Mouse (Mus musculus) urinary bladder, postnatal 14 days (tissue): ENCODE results near the gene Olfr1380.
"Not testable (repeated sequence)": the region's sequence is repeated elsewhere in the genome, so short reads cannot be mapped to it uniquely, and the experiment has no call there.

Experiments
- DNase-seq: peaks from one replicate; pipeline ENCODE4 v3.0.0; 2021; ENCODE audit warnings: low spot score

The Olfr1380 gene

DNA sequence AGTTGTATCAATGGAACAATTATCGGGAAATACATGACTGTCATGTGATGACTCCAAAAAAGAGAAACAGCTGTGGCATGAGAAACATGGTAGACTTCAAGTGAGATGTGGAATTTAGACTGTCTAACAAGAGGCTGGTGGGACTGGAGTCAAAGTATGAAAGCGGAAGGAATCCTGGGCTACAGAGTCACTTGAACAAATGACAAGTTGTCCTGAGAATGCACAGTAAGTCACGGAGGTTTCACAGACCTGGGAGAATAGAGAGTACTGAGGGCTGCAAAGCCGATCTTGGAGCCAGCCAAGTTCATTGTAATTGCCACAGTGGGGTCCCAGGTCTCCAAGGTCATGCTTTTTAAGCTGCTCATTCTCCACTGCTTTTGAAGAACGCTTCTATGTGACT lies at the start of gene Olfr1380:
TSS of gene Olfr1380 (plus strand) at position 301 of the 400 bp plus-strand sequence.
- DNase-seq: not testable (repeated sequence)

DNA sequence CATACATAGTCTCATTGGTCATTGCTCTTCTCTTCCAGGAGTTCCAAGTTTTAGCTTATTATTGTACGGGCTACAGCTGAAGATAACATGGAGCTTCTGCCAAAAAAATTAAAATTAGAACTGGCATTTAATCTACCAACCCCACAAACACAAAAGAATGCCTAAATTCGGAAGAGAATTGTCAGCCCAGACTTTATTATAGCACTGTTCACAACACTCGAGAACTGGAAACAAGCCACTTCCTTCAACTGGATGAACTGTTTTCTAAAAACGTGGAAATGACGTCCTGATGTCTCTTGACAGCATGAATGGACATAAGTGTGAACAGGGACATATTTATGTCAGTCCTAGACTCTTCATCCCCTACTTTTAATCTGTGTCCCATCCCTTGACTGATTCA lies 38.6 kb upstream of the Olfr1380 start:
- no peak for DNase-seq

DNA sequence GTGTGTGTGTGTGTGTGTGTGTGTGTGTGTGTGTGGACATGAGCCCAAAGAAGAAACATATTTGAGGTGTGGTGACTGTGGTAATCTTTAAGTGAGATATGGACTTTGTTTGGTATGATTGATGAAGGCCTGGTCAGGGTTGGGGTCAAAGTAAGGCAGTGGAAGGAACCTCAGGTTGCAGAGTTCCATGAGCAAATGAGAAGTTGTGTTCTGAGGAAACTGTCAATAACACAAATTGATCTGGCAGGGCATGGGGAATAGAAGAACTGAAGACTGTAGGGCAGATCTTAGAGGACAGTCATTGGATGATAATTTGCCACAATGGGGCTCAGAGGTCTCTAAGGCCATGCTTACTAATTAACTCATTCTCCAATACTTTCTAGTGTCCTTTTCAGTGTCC lies 37.3 kb upstream of the Olfr1380 start, which contains the start of gene Olfr1383:
TSS of gene Olfr1383 (plus strand) at position 301 of the 400 bp plus-strand sequence.
- no peak for DNase-seq

DNA sequence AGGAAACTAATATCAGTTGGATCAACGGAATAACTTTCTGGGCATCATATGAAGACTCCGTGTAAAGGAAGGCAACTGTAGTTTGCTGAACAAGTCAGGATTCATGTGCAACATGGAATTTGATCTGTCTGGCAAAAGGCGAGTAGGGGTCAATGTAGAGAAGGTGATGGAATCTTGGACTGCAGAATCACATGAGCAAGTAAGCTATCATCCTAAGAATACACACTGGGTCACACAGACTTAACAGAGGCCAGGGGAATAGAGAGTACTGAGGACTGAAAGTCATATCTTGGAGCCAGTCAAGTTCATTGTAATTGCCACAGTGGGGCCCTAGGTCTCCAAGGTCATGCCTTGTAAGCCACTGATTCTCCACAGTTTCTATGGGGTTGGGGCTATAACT lies 28.7 kb upstream of the Olfr1380 start, which contains the start of gene Olfr1382:
TSS of gene Olfr1382 (plus strand) at position 301 of the 400 bp plus-strand sequence.
- DNase-seq: no peak

DNA sequence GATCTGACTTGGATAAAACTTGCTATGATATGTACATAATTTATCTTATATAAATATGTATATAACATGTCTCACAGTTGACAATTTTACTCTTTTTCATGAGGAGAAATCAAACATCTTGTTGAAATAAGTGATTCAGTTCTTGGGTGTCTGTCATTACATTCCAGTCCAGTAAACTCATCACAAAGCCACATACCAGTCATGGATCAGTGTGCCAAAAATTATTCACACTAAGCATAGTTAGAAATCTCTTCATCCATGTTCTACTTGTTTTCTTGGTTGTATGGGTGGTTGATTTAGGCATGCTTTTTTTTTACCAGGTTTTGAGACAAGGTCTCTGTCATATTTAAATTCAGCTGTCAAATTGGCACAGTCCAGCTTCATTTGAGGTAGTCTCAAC lies 23.9 kb upstream of the Olfr1380 start:
- no peak for DNase-seq

DNA sequence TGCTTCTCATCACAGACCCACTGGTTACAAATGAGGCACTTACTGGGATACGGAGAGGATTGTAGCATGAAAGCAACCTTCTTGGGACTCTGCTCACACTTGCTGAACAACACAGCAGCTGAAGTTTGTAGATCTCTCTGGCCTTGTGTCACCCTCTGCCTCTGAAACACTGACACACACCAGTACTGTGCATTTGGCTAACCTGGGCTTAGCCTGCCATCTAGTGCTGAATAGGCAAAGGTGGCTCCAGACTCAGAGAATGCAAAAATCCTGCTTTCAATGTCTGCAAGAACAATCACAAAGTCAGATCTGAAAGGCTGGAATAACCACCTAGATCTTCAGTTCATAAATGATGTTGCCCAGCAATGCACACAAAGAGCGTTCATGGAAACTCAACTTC lies 20.0 kb upstream of the Olfr1380 start:
- not testable (repeated sequence) for DNase-seq

DNA sequence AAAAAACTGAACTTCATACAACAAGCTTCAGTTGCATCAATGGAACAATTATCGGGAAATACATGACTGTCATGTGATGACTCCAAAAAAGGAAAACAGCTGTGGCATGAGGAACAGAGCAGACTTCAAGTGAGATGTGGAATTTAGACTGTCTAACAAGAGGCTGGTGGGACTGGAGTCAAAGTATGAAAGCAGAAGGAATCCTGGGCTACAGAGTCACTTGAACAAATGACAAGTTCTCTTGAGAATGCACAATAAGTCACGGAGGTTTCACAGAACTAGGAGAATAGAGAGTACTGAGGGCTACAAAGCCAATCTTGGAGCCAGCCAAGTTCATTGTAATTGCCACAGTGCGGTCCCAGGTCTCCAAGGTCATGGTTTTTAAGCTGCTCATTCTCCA lies 13.5 kb upstream of the Olfr1380 start, which contains the start of gene Olfr1381:
TSS of gene Olfr1381 (plus strand) at position 301 of the 400 bp plus-strand sequence.
- DNase-seq: not testable (repeated sequence)

DNA sequence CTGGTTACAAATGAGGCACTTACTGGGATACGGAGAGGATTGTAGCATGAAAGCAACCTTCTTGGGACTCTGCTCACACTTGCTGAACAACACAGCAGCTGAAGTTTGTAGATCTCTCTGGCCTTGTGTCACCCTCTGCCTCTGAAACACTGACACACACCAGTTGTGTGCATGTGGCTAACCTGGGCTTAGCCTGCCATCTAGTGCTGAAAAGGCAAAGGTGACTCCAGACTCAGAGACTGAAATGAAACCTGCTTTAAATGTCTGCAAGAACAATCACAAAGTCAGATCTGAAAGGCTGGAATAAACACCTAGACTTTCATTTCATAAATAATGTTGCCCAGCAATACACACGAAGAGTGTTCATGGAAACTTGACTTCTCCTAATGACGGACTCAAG lies 2.6 kb upstream of the Olfr1380 start:
- DNase-seq: not testable (repeated sequence)

DNA sequence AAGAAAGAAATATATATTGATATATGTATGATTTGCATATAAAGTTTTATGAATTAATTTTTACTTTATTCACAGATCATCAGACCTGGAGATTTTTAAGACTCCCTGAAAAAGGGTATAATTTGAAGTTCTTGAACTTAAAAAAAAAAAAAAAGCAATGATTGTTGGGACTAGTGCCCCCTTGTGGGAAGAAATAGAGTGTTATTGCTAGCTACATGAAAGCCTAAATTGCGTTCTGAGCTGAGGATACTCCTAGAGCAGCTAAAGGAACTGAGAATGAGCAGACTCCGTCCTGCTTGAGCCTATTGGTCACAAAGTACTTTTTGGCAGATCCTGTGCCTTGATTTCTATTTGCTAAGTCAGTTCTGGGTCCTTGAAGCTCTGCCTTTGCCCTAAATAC lies 18.4 kb downstream of the Olfr1380 start:
- not testable (repeated sequence) for DNase-seq

DNA sequence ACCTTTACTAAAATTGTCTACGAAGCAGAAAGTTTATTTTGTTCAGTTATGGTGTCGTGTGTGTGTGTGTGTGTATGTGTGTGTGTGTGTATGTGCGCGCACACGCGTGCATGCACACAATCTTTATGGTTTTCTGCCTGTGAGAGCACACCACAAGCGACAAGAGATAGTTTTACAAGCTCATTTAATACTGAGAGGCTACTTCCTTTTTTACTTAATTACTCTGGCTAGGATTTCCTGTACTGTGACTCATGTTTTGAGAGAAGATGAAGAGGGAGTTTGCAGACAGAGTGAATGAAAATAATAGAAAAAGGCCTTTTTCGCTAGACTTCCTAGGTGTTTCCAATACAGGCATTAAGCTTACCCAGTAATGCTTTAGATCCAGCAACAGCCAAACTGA lies 23.8 kb downstream of the Olfr1380 start:
- not testable (repeated sequence) for DNase-seq

DNA sequence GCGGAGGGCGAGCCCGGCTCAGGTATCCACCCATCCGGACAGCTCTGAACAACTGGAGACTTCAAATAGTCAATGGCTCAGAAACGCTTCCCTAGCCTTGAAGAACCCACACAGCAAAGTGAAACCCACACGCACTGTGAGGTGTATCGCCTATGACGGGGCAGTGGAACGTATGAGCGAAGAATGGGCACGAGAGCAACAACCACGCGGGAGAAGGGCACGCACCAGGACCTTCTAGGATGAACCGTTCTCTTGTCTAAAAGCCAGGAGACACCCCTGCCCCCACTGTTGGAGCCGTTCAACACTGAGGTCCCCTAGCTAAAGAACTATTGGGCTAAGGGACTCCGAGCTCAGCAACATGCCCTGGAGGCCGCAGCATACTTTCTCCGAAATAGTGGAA lies 33.5 kb downstream of the Olfr1380 start:
- DNase-seq: no peak

DNA sequence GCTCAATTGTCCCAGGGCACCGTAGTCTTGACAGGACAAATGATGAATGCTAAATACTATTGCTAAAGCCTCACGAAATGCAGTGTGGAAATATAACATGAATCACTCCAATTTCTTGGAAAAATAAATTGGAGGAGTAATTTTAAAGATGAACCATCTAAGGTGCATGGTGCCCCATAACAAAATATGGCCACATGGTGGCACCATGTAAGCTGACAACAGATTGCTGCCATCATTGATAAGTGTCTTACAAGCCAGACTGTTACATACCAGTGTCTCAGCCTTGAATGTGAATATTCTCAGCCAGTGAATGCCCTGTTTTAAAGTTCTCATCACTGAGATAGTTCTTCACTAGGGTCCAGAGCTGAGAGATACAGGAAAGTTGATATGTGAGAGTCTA lies 40.5 kb downstream of the Olfr1380 start:
- DNase-seq: not testable (repeated sequence)

DNA sequence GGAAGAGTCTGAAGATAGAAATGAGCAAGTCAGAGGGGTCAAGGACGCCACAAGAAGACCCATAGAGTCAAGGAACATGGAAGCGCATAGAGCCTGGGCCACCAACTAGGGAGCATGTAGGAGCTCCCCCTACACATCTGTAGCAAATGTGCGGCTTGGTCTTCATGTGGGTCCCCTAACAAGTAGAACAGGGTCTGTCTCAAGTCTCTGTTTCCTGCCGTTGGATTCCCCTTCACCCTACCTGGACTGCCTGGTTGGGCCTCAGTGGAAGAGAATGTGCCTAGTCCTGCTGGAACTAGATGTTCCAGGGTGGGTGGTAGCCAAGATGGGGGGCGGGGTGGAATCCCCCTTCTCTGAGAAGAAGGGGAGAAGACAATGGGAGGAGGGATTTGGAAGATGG lies 51.6 kb downstream of the Olfr1380 start:
- DNase-seq: not testable (repeated sequence)

DNA sequence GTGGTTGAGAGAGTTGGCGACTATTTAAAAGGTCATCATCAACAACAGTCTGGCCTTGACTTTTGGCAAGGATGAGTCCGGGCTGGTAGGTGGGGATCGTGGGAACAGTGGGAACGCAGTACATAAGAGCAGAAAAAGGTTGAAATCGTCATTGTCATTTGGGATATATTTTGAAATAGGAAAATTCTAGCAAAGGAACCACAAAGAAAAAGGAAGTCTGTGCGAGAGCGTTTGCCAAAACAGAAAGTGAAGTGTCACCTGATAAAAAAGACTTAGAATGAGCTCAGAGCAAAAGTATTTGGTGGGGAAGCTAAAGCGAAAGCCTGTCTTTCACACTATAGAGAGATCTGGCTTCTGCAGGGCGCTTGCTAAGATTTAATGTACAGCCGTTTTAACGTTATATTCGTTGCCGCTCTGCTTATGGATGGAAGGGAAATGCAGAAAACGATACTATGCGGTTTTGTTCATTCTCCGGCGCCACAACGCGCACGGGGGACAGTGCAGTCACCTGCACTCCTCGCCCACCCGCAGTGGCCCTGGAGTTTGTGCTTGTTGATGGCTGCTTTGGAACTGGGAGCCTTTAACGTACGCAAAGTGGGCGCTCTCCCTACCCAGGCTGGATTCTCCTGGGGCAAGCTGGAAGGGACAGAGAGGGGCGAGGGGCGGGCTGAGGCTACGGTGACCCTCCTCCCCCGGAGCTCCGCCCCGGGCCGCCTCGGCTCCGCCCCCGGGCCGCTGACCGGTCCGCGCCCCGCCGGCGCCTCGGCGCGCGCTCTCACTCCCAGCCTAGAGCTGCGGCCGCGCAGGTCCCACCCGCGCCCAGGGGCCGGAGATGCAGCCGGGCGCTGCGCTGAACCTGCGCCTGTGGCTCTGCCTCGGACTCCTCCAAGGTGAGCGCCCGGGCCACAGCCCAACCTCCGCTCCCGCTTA lies 52.5 kb downstream of the Olfr1380 start, which contains the start of gene Flt4:
TSS of gene Flt4 (plus strand) at position 326 of the 930 bp plus-strand sequence.
- not testable (repeated sequence) for DNase-seq

DNA sequence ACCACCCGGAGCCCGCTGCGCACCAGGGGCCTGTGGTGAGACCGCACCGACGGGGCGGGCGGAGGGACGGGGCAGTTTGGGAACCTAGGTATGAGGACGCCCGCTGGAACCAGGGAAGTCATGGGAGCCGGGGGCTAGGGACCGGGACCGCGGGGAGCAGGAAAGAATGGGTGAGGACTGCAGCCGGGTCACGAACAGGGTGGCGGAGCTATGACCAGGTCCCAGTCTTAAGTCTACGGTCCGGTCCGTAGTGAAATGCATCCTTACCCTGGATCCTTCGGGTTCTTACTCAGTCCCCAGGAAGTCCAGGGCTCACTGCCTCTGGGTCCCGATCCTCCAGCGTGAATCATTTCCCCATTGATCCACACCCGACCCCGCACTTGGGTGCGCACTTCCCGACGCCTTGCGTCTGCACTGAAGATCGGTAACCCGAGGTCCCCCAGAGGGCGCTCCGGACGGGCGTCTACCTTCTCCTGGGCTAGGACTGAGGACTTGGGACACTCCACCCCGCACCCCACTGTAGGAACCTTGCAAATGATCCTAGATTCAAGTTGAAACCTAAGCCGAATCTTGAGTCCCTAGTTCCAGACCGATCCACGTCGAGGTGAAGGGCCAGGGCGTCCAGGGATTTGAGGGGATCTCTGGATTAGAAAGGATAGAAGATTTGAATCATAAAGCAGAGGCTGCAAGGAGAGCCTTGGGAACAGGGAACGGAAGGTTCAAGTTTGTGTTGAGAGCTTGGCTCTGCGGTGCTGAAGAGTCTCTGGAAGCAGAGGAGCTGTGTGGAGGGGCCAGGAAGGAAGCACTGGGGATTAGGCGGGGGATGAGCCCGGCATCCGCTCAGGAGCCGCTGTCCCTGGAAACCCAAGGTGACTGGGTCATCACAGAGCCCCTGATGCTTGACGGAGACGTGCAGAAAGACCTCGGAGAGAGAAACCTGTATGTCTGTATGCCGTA lies 53.5 kb downstream of the Olfr1380 start:
- not testable (repeated sequence) for DNase-seq

DNA sequence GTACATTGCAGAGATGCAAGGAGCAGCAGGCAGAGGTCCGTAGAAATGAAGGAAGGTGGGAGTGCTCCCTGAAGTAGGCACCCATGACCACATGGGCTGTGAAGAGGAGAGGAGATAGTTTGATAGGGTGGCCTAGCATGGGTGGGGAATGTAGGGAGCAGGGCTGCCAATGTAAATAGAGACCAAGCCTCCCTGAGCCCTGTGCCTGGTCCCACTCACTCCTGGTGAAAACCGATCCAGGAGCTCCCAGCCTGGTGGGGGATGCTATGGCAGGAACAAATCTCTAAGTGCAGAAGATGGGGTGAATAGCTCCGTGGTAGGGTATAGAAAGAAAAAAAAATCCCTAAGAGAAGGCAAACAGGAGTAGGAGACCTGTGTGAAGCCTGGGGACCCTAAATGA lies 54.7 kb downstream of the Olfr1380 start:
- not testable (repeated sequence) for DNase-seq

DNA sequence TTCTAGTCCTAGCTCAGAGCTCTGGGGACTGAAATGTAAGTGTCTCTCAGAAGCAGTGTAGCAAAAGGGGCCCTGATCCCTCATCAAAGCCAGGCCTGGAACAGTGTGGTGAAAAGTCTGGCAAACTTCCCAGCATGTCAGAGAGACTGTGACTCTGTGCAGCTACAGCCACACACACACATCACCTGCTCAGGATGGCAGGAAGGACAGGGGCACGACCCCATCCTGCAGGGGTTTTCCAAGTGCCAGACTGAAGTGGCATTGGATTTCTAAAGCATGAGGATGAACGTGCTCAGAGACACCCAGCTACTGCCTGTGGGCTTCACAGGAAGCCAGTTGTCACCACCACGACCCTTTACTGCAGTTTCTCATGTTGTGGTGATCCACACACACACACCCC lies 55.5 kb downstream of the Olfr1380 start:
- no peak for DNase-seq

DNA sequence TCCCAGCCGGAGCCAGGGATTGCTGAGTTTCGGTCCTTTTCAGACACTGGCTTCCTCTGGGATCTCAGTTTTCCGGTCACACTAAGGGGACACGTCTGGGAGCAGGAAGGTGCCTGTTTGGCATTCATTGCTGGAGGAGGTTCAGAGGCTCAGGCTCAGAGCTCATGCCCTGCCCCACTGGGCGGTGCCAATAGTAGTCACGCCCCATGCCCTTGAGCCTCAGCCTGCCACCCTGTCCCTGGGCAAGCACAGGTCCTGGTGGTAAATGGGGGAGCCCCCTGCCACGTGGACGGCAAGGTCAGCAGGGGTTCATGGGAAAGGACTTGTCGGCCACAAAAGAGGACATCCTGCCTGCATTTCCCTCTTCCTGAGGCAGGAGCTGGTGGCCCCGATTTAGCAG lies 56.7 kb downstream of the Olfr1380 start:
- DNase-seq: no peak
